Comparison of ENCODE assay signal across 10 mouse cellular contexts in the genomic region with DNA sequence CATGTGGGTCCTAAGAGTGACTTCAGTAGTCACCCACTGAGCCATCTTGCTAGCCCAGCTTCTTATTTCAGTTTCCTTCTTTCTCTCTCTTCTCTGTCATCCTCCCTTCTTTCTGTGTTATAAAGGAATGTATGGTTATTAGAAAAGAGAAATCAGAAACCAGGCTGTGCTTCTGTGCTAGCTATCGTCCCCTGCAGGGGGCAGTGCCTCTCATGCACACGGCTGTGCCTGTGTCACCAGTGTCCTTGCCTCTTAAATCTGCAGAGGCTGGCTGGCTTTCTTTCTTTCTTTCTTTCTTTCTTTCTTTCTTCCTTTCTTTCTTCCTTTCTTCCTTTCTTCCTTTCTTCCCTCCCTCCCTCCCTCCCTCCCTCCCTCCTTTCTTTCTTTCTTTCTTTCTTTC. TPM values are rescaled to one million over a fixed set of nuclear protein-coding genes. Genes with fewer than 3 reads are reported as not detected.
DNase-seq lines count a peak whose midpoint lies in the region; ATAC-seq and TF ChIP-seq lines count a peak whose summit lies in the region.
"Not testable (repeated sequence)": the region's sequence is repeated elsewhere in the genome, so short reads cannot be mapped to it uniquely, and the experiment has no call there.
"Had no signal": no experiment of that assay in that cellular context is flagged by ENCODE, and none has a peak within 500 bp of the region (broad histone marks: within the 10 kb centered on the region; RNA-seq: fewer than 3 reads in every experiment).

No protein-coding gene starts in this region.

- not testable (repeated sequence) for TF ChIP-seq POLR2A in MEL (IDR thresholded peaks at IDR 0.05; ENCODE audit: control insufficient read depth in 1 of 2, insufficient read depth in 1 of 2, low read depth in 1 of 2, low read length in 2 of 2, poor library complexity in 1 of 2); bone marrow macrophage, adult 2 months (IDR thresholded peaks at IDR 0.05; ENCODE audit: borderline replicate concordance, low read depth, low read length); lung, adult 2 months (IDR thresholded peaks at IDR 0.05; ENCODE audit: borderline replicate concordance, extremely low read depth, low read depth, low read length)

- peak; percentile 47 to 69 (median 66) for TF ChIP-seq CTCF in MEL (IDR thresholded peaks at IDR 0.05 in 2 of 3, conservative IDR thresholded peaks at IDR 0.05 in 1 of 3; ENCODE audit: control insufficient read depth in 1 of 3, insufficient read depth in 1 of 3, low read depth in 2 of 3, low read length in 3 of 3, poor library complexity in 1 of 3, severe bottlenecking in 1 of 3)
- TF ChIP-seq CTCF in bone marrow macrophage, adult 2 months (IDR thresholded peaks at IDR 0.05; ENCODE audit: low read depth, low read length), result peak; percentile 28; the same call in 1 of the 2 replicates
- TF ChIP-seq CTCF in lung, adult 2 months (IDR thresholded peaks at IDR 0.05; ENCODE audit: insufficient read depth, low read length), result peak; percentile 86

- peak; percentile 55 for TF ChIP-seq RAD21 in MEL (IDR thresholded peaks at IDR 0.05; ENCODE audit: low read depth, low read length)

- not testable (repeated sequence) for H3K9me3 ChIP-seq in MEL (replicated peaks; ENCODE audit: insufficient read depth, low read length); embryonic facial prominence, embryonic 14.5 days (ENCODE audit: control insufficient read depth, low read length)

- not testable (repeated sequence) for H3K9ac ChIP-seq in MEL (ENCODE audit: control insufficient read depth, low read depth, low read length, poor library complexity, severe bottlenecking); embryonic facial prominence, embryonic 14.5 days (ENCODE audit: low read depth, low read length)

- not testable (repeated sequence) for H3K4me3 ChIP-seq in MEL (ENCODE audit: control insufficient read depth in 1 of 2, insufficient read depth in 1 of 2, low read depth in 2 of 2, low read length in 2 of 2); bone marrow macrophage, adult 2 months (ENCODE audit: insufficient read depth, low read length); embryonic facial prominence, embryonic 14.5 days (ENCODE audit: low read depth, low read length); lung, adult 2 months (replicated peaks; ENCODE audit: extremely low read depth, low read depth, low read length)

- H3K4me2 ChIP-seq in embryonic facial prominence, embryonic 14.5 days (ENCODE audit: low read depth, low read length), result not testable (repeated sequence)

- not testable (repeated sequence) for H3K79me2 ChIP-seq in MEL (ENCODE audit: control insufficient read depth, insufficient read depth, low read length, poor library complexity)

- WGBS in embryonic facial prominence, embryonic 14.5 days, result 45% methylated on average over 2 of the region's 2 CpGs
- 44% methylated on average over 2 of the region's 2 CpGs for WGBS in lung, adult 2 months

- H3K4me1 ChIP-seq in MEL (ENCODE audit: control insufficient read depth in 1 of 2, insufficient read depth in 2 of 2, low read length in 2 of 2); bone marrow macrophage, adult 2 months (ENCODE audit: control insufficient read depth, insufficient read depth, low read length); embryonic facial prominence, embryonic 14.5 days (ENCODE audit: control insufficient read depth, insufficient read depth, low read length); lung, adult 2 months (ENCODE audit: control insufficient read depth, insufficient read depth, low read length): not testable (repeated sequence)

- not testable (repeated sequence) for H3K27me3 ChIP-seq in MEL (ENCODE audit: control insufficient read depth in 1 of 2, insufficient read depth in 2 of 2, low read length in 2 of 2); embryonic facial prominence, embryonic 14.5 days (replicated peaks; ENCODE audit: control insufficient read depth, insufficient read depth, low read length)

- not testable (repeated sequence) for ATAC-seq in embryonic facial prominence, embryonic 14.5 days (ENCODE audit: low read depth)

- TF ChIP-seq EP300 in MEL (IDR thresholded peaks at IDR 0.05; ENCODE audit: low read depth in 1 of 2, low read length in 2 of 2), result not testable (repeated sequence)

- H3K36me3 ChIP-seq in MEL (ENCODE audit: control insufficient read depth in 1 of 2, insufficient read depth in 2 of 2, low read length in 2 of 2), result peaks cover 0 to 29% of the 10 kb centered on the region in 2 experiments; a peak in 2 of 4 replicates
- H3K36me3 ChIP-seq in embryonic facial prominence, embryonic 14.5 days (ENCODE audit: control insufficient read depth, insufficient read depth, low read length), result peaks cover 92% of the 10 kb centered on the region

- peak; percentile 50 for DNase-seq in MEL (ENCODE audit: low read depth, low spot score)
- DNase-seq in embryonic facial prominence, embryonic 14.5 days (ENCODE audit: low spot score), result peak; percentile 22
- peak; percentile 61 for DNase-seq in heart, postnatal 4 days
- peak; percentile 41 to 83 for DNase-seq in kidney, postnatal 36 days
- not testable (repeated sequence) for DNase-seq in lung, adult 2 months
- DNase-seq in ovary, postnatal 14 days (ENCODE audit: low spot score), result peak; percentile 11
- peak; percentile 32 for DNase-seq in thymus, postnatal 25 days

- not testable (repeated sequence) for H3K27ac ChIP-seq in MEL (ENCODE audit: control insufficient read depth, low read depth, low read length); bone marrow macrophage, adult 2 months (ENCODE audit: insufficient read depth, low read depth, low read length); embryonic facial prominence, embryonic 14.5 days (replicated peaks; ENCODE audit: low read depth, low read length)

TF ChIP-seq in MEL, 35 proteins besides CTCF, POLR2A, EP300 and RAD21:
- TF ChIP-seq SMC3 (IDR thresholded peaks at IDR 0.05; ENCODE audit: low read depth, low read length) (peak; percentile 72), ZC3H11A (IDR thresholded peaks at IDR 0.05; ENCODE audit: low read depth, low read length) (peak; percentile 39; the same call in 1 of the 2 replicates)
TF ChIP-seq in MEL: peak in this region for 2; not testable (repeated sequence) for 33.

RNA-seq across cellular contexts. Expression of a gene that starts 19.5 kb away (rescaled TPM):
- total RNA-seq in MEL (2012; rRNA removed), result not detected in 2 replicates
- polyA plus RNA-seq in MEL (2012; ENCODE audit: insufficient read depth in 1 of 2, insufficient read length in 2 of 2, low read depth in 1 of 2, low replicate concordance in 2 of 2, missing spikeins in 1 of 2), result not detected
- polyA plus RNA-seq in bone marrow macrophage, adult 2 months (2012; ENCODE audit: insufficient read depth, insufficient read length, missing spikeins), result 1.6 TPM in 1 of 2 replicates, not detected in the other
- polyA plus RNA-seq in embryonic facial prominence, embryonic 14.5 days (2014; fragmentation: Nextera tagmentation; extraction: Ambion mirVana), result not detected in 2 replicates
- total RNA-seq in heart, postnatal 4 days (2021), result not detected
- polyA plus RNA-seq in lung, adult 2 months (2012; rRNA removed), result not detected in 2 replicates
- polyA plus RNA-seq: heart, embryonic 14.5 days; liver, embryonic 12.5 days had no signal

RNA-seq across cellular contexts. Expression of a gene that starts 58.0 kb away (rescaled TPM):
- 22.1 and 26.0 TPM in 2 replicates for total RNA-seq in MEL (2012; rRNA removed)
- polyA plus RNA-seq in MEL (2012; ENCODE audit: insufficient read depth in 1 of 2, insufficient read length in 2 of 2, low read depth in 1 of 2, low replicate concordance in 2 of 2, missing spikeins in 1 of 2), result 10 to 100 TPM; 62.0 to 69.1 TPM
- 44.4 and 47.3 TPM in 2 replicates for polyA plus RNA-seq in bone marrow macrophage, adult 2 months (2012; ENCODE audit: insufficient read depth, insufficient read length, missing spikeins)
- polyA plus RNA-seq in embryonic facial prominence, embryonic 14.5 days (2014; fragmentation: Nextera tagmentation; extraction: Ambion mirVana), result 41.8 and 49.3 TPM in 2 replicates
- 10 to 100 TPM; 46.4 to 47.3 TPM for total RNA-seq in heart, postnatal 4 days (2021)
- polyA plus RNA-seq in lung, adult 2 months (2012; rRNA removed), result 19.1 and 19.6 TPM in 2 replicates

Comparison
In these comparisons a context has a peak if more than half of its experiments do, and no peak if none do; other contexts are left out.
1. CTCF ChIP-seq: peak in every context shown above with its lines; median percentile 86 in lung, adult 2 months; 66 in MEL; 28 in bone marrow macrophage, adult 2 months.